Mouse (Mus musculus): ENCODE measurements around the gene Gm3542. TPM values are rescaled to one million over a fixed set of nuclear protein-coding genes. Genes with fewer than 3 reads are reported as not detected.
"Not testable (repeated sequence)": the region's sequence is repeated elsewhere in the genome, so short reads cannot be mapped to it uniquely, and the experiment has no call there.

Gm3542 gene
- not detected in 2 replicates for polyA plus RNA-seq (2014; fragmentation: Nextera tagmentation; extraction: Ambion mirVana)

- H3K4me1 ChIP-seq (ENCODE audit: control insufficient read depth, insufficient read depth, low read length); H3K36me3 ChIP-seq (ENCODE audit: control insufficient read depth, insufficient read depth, low read length); H3K4me3 ChIP-seq (ENCODE audit: low read depth, low read length); ATAC-seq (ENCODE audit: low read depth); H3K9ac ChIP-seq (replicated peaks; ENCODE audit: low read depth, low read length); H3K27ac ChIP-seq (ENCODE audit: low read depth, low read length); H3K4me2 ChIP-seq (ENCODE audit: low read depth, low read length); H3K9me3 ChIP-seq (ENCODE audit: control insufficient read depth, low read length); H3K27me3 ChIP-seq (ENCODE audit: control insufficient read depth, insufficient read depth, low read length): not testable (repeated sequence)
- no CpG with 5 or more reads among the region's 2 CpGs for WGBS
Measured at GRCm38 (mm10) chr14:5334828-5335227, at the start of gene Gm3542. Gene Gm3542 (minus strand): TSS chr14:5334928.

Other genes starting within 250 kb of the Gm3542 start
- not detected in 2 replicates for gene Gm8279, start 203.4 kb downstream of the Gm3542 start, polyA plus RNA-seq (2014; fragmentation: Nextera tagmentation; extraction: Ambion mirVana)
- gene Gm3317, start 170.4 kb downstream of the Gm3542 start, polyA plus RNA-seq (2014; fragmentation: Nextera tagmentation; extraction: Ambion mirVana): not detected in 2 replicates
- not detected in 2 replicates for gene Gm8271, start 149.1 kb downstream of the Gm3542 start, polyA plus RNA-seq (2014; fragmentation: Nextera tagmentation; extraction: Ambion mirVana)
- gene Gm3526, start 74.3 kb downstream of the Gm3542 start, polyA plus RNA-seq (2014; fragmentation: Nextera tagmentation; extraction: Ambion mirVana): 0.16 TPM in 1 of 2 replicates, not detected in the other
- gene Gm3500, start 54.1 kb upstream of the Gm3542 start, polyA plus RNA-seq (2014; fragmentation: Nextera tagmentation; extraction: Ambion mirVana): 0.90 and 1.8 TPM in 2 replicates
- gene Gm3194, start 120.5 kb upstream of the Gm3542 start, polyA plus RNA-seq (2014; fragmentation: Nextera tagmentation; extraction: Ambion mirVana): 3.4 and 4.2 TPM in 2 replicates
- not detected in 2 replicates for gene Gm8246, start 142.9 kb upstream of the Gm3542 start, polyA plus RNA-seq (2014; fragmentation: Nextera tagmentation; extraction: Ambion mirVana)
- gene Gm3187, start 149.3 kb upstream of the Gm3542 start, polyA plus RNA-seq (2014; fragmentation: Nextera tagmentation; extraction: Ambion mirVana): 0.20 TPM in 1 of 2 replicates, not detected in the other
- 15.4 and 22.2 TPM in 2 replicates for gene Gm3488, start 166.7 kb upstream of the Gm3542 start, polyA plus RNA-seq (2014; fragmentation: Nextera tagmentation; extraction: Ambion mirVana)
- not detected in 2 replicates for gene Gm3532, start 203.6 kb upstream of the Gm3542 start, polyA plus RNA-seq (2014; fragmentation: Nextera tagmentation; extraction: Ambion mirVana)

All from neural tube, embryonic 14.5 days (tissue).